Mouse (Mus musculus): ENCODE results near the gene Mavs. TPM values are rescaled to one million over a fixed set of nuclear protein-coding genes. Genes with fewer than 3 reads are reported as not detected.

The Mavs gene
- polyA plus RNA-seq, 1 experiment from 2014 or later = 5.0 TPM

DNA sequence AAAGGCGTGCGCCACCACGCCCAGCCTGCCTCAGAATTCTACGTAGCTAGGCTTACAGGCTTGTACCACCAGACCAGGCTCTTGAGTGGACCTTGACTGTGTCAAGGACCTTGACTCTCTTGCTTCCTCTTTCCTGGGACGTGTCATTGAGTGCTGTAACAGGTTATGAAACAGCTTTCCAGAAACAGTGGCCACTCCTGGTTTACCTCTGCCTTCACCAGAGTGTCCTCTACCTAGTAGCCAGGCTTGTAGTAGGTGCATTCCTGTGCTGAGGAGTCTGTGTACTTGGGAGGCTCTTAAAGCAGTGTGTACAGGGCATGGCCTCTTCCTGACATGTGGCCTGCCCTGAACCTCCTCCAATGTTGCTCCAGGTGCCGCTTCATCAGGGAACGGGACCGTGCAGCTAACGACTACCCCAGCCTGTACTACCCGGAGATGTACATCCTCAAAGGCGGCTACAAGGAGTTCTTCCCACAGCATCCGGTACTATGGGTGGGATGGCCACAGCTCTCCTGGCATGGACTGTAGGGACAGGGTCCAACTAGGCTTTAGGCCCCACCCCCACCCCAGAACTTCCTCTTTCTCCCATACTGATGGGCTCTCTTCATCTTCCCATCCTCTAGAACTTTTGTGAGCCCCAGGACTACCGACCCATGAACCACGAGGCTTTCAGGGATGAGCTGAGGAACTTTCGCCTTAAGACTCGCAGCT, 37.1 kb upstream of the Mavs start:
- no peak for ATAC-seq (ENCODE audit: low read depth)
- H3K4me3 ChIP-seq (ENCODE audit: low read depth, low read length) = no peak overlapping the region
- no peak overlapping the region for H3K9ac ChIP-seq (replicated peaks; ENCODE audit: low read depth, low read length)
- 94% methylated on average over 16 of the region's 16 CpGs for WGBS
- H3K4me1 ChIP-seq (ENCODE audit: control insufficient read depth, insufficient read depth, low read length) = no peaks in the 10 kb centered on the region
- H3K36me3 ChIP-seq (ENCODE audit: control insufficient read depth, insufficient read depth, low read length) = 0 out of 2 replicates have a peak, but pooled peaks cover 3% of the 10 kb centered on the region
- no peak overlapping the region for H3K27ac ChIP-seq (ENCODE audit: low read depth, low read length)
- no peaks in the 10 kb centered on the region for H3K9me3 ChIP-seq (ENCODE audit: control insufficient read depth, low read length)
- no peak overlapping the region for H3K4me2 ChIP-seq (ENCODE audit: low read depth, low read length)
- H3K27me3 ChIP-seq (ENCODE audit: control insufficient read depth, insufficient read depth, low read length) = no peaks in the 10 kb centered on the region

DNA sequence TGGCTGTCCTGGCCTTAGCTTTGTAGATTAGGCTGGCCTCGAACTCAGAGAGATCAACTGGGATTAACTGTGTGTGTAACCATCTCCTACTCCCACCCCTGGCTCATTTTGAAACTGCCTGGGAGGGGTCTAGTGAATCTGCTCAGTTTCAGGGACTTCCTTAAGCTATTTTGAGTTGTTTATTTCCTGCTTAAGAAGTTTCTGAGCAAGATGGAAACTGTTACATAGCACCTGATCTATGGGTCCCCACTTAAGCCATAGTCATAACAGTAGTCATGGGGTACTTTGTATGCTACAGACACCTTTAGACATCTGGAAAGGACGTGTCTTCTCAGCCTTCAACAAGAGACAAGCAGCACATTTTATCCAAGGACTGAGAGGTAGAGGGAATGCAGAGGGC, 33.2 kb upstream of the Mavs start:
- Histone ChIP-seq H3K4me3 (ENCODE audit: low read depth, low read length) (no peak overlapping the region), H3K9ac (replicated peaks; ENCODE audit: low read depth, low read length) (no peak overlapping the region), H3K27ac (ENCODE audit: low read depth, low read length) (no peak overlapping the region), H3K4me2 (ENCODE audit: low read depth, low read length) (no peak overlapping the region), H3K4me1 (ENCODE audit: control insufficient read depth, insufficient read depth, low read length) (no peaks in the 10 kb centered on the region), H3K36me3 (ENCODE audit: control insufficient read depth, insufficient read depth, low read length) (no peaks in the 10 kb centered on the region), H3K9me3 (ENCODE audit: control insufficient read depth, low read length) (no peaks in the 10 kb centered on the region), H3K27me3 (ENCODE audit: control insufficient read depth, insufficient read depth, low read length) (no peaks in the 10 kb centered on the region)
- ATAC-seq (ENCODE audit: low read depth) = no peak
- WGBS = 88% methylated on average over 2 of the region's 2 CpGs

DNA sequence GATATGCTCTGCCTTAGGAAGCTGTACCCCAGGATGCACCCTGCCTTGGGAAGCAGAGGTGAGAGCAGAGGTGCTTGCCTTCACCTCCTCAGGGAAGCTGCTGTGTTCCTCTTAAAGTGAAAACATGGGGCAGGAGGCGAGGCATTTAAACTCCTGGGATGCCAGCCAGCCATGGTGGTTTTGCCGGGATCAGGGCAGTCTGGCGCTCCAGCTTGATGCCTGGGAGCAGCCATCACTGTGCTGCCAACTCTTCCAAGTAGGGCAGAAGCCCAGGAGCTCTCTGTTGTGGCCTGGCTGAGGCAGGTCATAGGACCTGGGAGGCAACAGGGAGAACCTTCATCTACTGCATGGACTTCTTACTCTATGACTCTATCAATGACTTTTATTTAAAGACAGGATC, 32.6 kb upstream of the Mavs start:
- Histone ChIP-seq H3K27ac (ENCODE audit: low read depth, low read length) (no peak overlapping the region), H3K4me1 (ENCODE audit: control insufficient read depth, insufficient read depth, low read length) (no peaks in the 10 kb centered on the region), H3K9me3 (ENCODE audit: control insufficient read depth, low read length) (no peaks in the 10 kb centered on the region), H3K36me3 (ENCODE audit: control insufficient read depth, insufficient read depth, low read length) (no peaks in the 10 kb centered on the region), H3K4me2 (ENCODE audit: low read depth, low read length) (no peak overlapping the region), H3K4me3 (ENCODE audit: low read depth, low read length) (no peak overlapping the region), H3K27me3 (ENCODE audit: control insufficient read depth, insufficient read depth, low read length) (no peaks in the 10 kb centered on the region), H3K9ac (replicated peaks; ENCODE audit: low read depth, low read length) (no peak overlapping the region)
- WGBS = 95% methylated on average over 3 of the region's 3 CpGs
- no peak for ATAC-seq (ENCODE audit: low read depth)

DNA sequence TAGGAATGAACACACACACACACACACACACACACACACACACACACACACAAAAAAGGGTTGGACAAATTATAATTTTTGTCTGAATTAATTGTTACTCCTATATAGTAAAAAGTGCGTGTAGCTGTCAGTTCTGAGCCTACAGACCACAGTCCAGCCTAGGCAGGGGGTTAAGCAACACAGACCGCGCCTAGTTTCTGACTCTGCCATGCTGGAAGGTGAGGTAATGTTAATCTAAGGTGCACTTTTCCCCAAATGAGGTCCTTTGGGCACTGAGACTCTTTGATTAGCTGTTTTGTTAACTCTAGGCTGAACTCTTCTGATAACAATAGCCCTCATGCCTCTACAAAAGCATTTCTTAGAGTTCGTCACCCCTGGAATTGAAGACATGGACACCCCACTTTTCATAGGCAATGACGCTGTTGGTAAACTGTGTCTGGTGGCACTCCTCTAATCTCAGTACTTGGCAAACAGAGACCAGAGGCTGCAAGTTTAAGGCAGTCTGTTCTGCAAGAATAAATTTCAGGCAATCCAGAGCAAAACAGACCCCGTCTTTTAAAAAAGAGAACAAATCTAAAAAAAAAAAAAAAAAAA, 29.9 kb upstream of the Mavs start:
- no peak overlapping the region for H3K4me2 ChIP-seq (ENCODE audit: low read depth, low read length)
- ATAC-seq (ENCODE audit: low read depth) = no peak

DNA sequence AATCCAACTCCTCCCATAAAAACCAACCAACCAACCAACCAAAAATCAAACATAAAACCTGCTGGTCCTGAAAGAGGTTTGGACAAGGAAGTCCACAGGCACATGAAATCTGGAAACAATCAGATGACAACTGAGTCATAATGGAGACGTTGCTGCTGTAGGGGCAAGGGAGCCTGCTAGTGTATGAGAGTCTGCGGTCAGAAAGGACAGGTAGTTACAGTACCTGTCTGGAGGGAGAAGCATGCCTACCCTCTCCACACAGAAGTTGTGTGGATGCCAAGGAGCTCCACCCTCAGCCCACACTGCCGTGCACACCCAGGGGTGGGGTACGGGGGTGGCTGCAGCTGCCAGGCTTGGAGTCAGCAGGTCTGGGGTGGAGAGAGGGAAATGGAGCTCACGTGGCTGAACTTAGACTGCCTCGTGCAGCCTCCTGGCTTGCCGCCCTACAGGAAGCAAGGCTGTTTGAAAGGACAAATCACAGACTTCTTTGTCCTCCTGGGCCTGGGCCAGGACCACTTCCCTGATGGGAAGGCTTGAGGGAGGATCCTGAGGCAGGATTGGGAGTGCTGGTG, 29.4 kb upstream of the Mavs start:
- no peak overlapping the region for H3K27ac ChIP-seq (ENCODE audit: low read depth, low read length)
- no peaks in the 10 kb centered on the region for H3K27me3 ChIP-seq (ENCODE audit: control insufficient read depth, insufficient read depth, low read length)
- no peaks in the 10 kb centered on the region for H3K4me1 ChIP-seq (ENCODE audit: control insufficient read depth, insufficient read depth, low read length)
- no peak overlapping the region for H3K4me2 ChIP-seq (ENCODE audit: low read depth, low read length)
- no peak overlapping the region for H3K9ac ChIP-seq (replicated peaks; ENCODE audit: low read depth, low read length)
- no peaks in the 10 kb centered on the region for H3K9me3 ChIP-seq (ENCODE audit: control insufficient read depth, low read length)
- H3K36me3 ChIP-seq (ENCODE audit: control insufficient read depth, insufficient read depth, low read length) = no peaks in the 10 kb centered on the region
- no peak for ATAC-seq (ENCODE audit: low read depth)
- 58% methylated on average over 7 of the region's 7 CpGs for WGBS
- no peak overlapping the region for H3K4me3 ChIP-seq (ENCODE audit: low read depth, low read length)

More for the DNA sequence above, 29.9 kb upstream of the Mavs start:
- Histone ChIP-seq H3K4me3 (ENCODE audit: low read depth, low read length) (no peak overlapping the region), H3K36me3 (ENCODE audit: control insufficient read depth, insufficient read depth, low read length) (no peaks in the 10 kb centered on the region), H3K27ac (ENCODE audit: low read depth, low read length) (no peak overlapping the region), H3K27me3 (ENCODE audit: control insufficient read depth, insufficient read depth, low read length) (no peaks in the 10 kb centered on the region), H3K4me1 (ENCODE audit: control insufficient read depth, insufficient read depth, low read length) (no peaks in the 10 kb centered on the region), H3K9ac (replicated peaks; ENCODE audit: low read depth, low read length) (no peak overlapping the region), H3K9me3 (ENCODE audit: control insufficient read depth, low read length) (no peaks in the 10 kb centered on the region)
- WGBS = 91% methylated on average over 6 of the region's 6 CpGs

DNA sequence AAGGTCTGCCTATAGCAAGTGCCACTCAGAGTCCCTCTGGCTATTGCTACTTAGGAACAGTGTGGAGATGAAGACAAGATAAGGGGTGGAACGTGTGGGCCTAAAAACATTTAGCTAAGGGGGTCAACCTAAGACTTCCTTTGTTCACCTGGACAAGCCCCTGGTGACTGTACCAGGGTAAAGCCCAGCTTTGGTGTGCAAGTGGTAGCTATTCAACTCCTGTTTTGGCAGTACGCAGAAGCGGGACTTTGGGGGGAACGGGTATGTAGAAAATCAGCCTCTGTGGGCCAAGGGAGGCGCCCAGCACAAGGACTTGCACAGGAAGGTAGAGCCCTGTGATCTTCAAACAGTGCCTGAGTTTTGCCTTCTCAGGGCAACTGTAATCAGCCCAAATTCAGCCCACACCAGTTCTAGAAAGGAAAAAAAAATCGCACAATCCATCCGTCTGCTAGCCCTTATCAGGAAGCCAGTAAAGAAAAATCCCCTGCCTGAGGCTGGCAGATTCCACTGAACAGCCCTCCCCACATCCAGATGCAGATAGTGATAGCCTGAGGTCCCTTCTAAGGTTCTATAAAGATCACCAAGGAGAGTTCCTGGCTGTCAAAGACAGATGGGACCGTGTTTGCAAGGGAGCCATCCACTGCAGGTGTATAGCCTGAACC, 28.2 kb upstream of the Mavs start:
- H3K4me2 ChIP-seq (ENCODE audit: low read depth, low read length) = no peak overlapping the region
- H3K4me3 ChIP-seq (ENCODE audit: low read depth, low read length) = no peak overlapping the region
- no peak for ATAC-seq (ENCODE audit: low read depth)
- H3K4me1 ChIP-seq (ENCODE audit: control insufficient read depth, insufficient read depth, low read length) = no peaks in the 10 kb centered on the region
- no peak overlapping the region for H3K9ac ChIP-seq (replicated peaks; ENCODE audit: low read depth, low read length)
- no peaks in the 10 kb centered on the region for H3K9me3 ChIP-seq (ENCODE audit: control insufficient read depth, low read length)
- H3K36me3 ChIP-seq (ENCODE audit: control insufficient read depth, insufficient read depth, low read length) = no peaks in the 10 kb centered on the region
- H3K27me3 ChIP-seq (ENCODE audit: control insufficient read depth, insufficient read depth, low read length) = no peaks in the 10 kb centered on the region
- WGBS = 87% methylated on average over 8 of the region's 8 CpGs
- H3K27ac ChIP-seq (ENCODE audit: low read depth, low read length) = no peak overlapping the region

DNA sequence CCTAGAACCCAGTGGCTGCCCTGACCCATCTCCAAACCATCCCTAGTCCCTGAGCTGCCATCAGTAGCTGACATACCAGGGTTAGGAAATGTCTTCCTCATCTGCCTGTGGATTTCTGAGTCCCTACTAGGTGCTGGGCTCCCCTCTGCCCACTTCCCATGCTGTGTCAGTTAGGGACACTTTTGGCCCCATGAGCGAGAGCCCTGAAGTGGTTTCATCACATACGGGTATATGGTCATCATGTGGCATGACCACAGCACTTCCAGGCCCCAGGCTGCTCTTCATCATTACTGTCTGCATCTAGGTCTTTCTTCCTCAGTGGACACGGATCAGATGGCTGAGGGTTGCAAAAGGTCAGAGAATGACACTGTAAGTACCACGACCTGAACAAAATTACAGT, 27.1 kb upstream of the Mavs start, which contains the start of gene Ap5s1:
Ap5s1 (plus strand) TSS at position 301 of the 400 bp plus-strand sequence.
- H3K4me1 ChIP-seq (ENCODE audit: control insufficient read depth, insufficient read depth, low read length) = peaks cover 5% of the 10 kb centered on the region
- no peak within 1 kb of the TSS for H3K27ac ChIP-seq (ENCODE audit: low read depth, low read length)
- no peak for ATAC-seq (ENCODE audit: low read depth)
- no peaks in the 10 kb centered on the region for H3K36me3 ChIP-seq (ENCODE audit: control insufficient read depth, insufficient read depth, low read length)
- no peaks in the 10 kb centered on the region for H3K9me3 ChIP-seq (ENCODE audit: control insufficient read depth, low read length)
- H3K9ac ChIP-seq (replicated peaks; ENCODE audit: low read depth, low read length) = no peak within 1 kb of the TSS
- 84% methylated on average over 4 of the region's 4 CpGs for WGBS
- H3K4me2 ChIP-seq (ENCODE audit: low read depth, low read length) = no peak within 1 kb of the TSS
- no peaks in the 10 kb centered on the region for H3K27me3 ChIP-seq (ENCODE audit: control insufficient read depth, insufficient read depth, low read length)
- no peak within 1 kb of the TSS for H3K4me3 ChIP-seq (ENCODE audit: low read depth, low read length)

DNA sequence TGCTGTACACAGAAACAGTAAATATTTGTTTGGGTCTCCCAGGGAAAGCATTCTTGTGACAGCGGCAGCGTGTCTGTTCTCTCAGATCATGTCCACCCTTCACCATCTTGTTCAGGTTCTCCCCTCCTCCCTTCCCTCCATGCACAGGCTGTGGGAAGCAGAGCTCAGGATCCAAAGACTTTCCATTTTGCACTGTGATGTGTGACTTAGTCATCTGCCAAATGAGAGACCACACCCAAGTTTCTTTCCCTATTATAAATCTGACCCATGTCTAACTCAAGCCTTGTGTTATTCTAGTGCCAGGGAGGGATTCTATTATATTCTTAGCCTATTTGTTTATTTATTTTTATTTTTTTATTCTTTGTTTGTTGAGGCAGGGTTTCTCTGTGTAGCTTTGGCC, 25.5 kb upstream of the Mavs start:
- ATAC-seq (ENCODE audit: low read depth) = no peak
- H3K4me3 ChIP-seq (ENCODE audit: low read depth, low read length) = no peak overlapping the region
- H3K4me1 ChIP-seq (ENCODE audit: control insufficient read depth, insufficient read depth, low read length) = peaks cover 5% of the 10 kb centered on the region
- H3K9me3 ChIP-seq (ENCODE audit: control insufficient read depth, low read length) = no peaks in the 10 kb centered on the region
- no peak overlapping the region for H3K27ac ChIP-seq (ENCODE audit: low read depth, low read length)
- H3K4me2 ChIP-seq (ENCODE audit: low read depth, low read length) = no peak overlapping the region
- H3K27me3 ChIP-seq (ENCODE audit: control insufficient read depth, insufficient read depth, low read length) = no peaks in the 10 kb centered on the region
- H3K36me3 ChIP-seq (ENCODE audit: control insufficient read depth, insufficient read depth, low read length) = no peaks in the 10 kb centered on the region
- H3K9ac ChIP-seq (replicated peaks; ENCODE audit: low read depth, low read length) = no peak overlapping the region
- 97% methylated on average over 2 of the region's 2 CpGs for WGBS

Measured in neural tube, embryonic 14.5 days (tissue).